Mouse (Mus musculus) midbrain, embryonic 14.5 days (tissue): ENCODE data around the gene 2410002F23Rik. TPM values are rescaled to one million over a fixed set of nuclear protein-coding genes. Genes with fewer than 3 reads are reported as not detected.

Experiments used
- ATAC-seq: fragments of 200-750 bp; cut with Nextera tagmentation; 2 replicates; pipeline ENCODE4 v1.8.0; 2017; ENCODE audit warnings: moderate number of reproducible peaks, moderate library complexity; ENCODE audit not compliant: low FRiP score, low TSS enrichment
- DNase-seq: peaks from one replicate; pipeline ENCODE4 v3.0.0-alpha.2; 2015
- H3K27ac ChIP-seq: fragments of 300-500 bp; sonication (generic); replicated peaks from 2 replicates; pipeline ENCODE4 v1.5.1; 2014; ENCODE audit warnings: mild to moderate bottlenecking, low read depth, low read length, moderate library complexity
- H3K27me3 ChIP-seq: fragments of 300-500 bp; sonication (generic); 2 replicates; pipeline ENCODE4 v1.6.1; 2014; ENCODE audit warnings: low read length, control low read depth, mixed read lengths; ENCODE audit not compliant: control insufficient read depth, insufficient read depth
- H3K36me3 ChIP-seq: fragments of 300-500 bp; sonication (generic); 2 replicates; pipeline ENCODE4 v1.6.1; 2014; ENCODE audit warnings: low read length, control low read depth; ENCODE audit not compliant: control insufficient read depth, insufficient read depth
- H3K4me1 ChIP-seq: fragments of 300-500 bp; sonication (generic); 2 replicates; pipeline ENCODE4 v1.6.1; 2014; ENCODE audit warnings: mild to moderate bottlenecking, antibody characterized with exemption, low read length, control low read depth; ENCODE audit not compliant: control insufficient read depth, insufficient read depth
- H3K4me2 ChIP-seq: fragments of 300-500 bp; sonication (generic); 2 replicates; pipeline ENCODE4 v1.6.1; 2014; ENCODE audit warnings: mild to moderate bottlenecking, low read length, moderate library complexity
- H3K4me3 ChIP-seq: fragments of 300-500 bp; sonication (generic); replicated peaks from 2 replicates; pipeline ENCODE4 v1.5.1; 2014; ENCODE audit warnings: low read depth, low read length
- H3K9ac ChIP-seq: fragments of 300-500 bp; sonication (generic); replicated peaks from 2 replicates; pipeline ENCODE4 v1.6.1; 2014; ENCODE audit warnings: mild to moderate bottlenecking, low read length, moderate library complexity
- H3K9me3 ChIP-seq: fragments of 300-500 bp; sonication (generic); 2 replicates; pipeline ENCODE4 v1.6.1; 2016; ENCODE audit warnings: low read length, control low read depth, mixed read lengths; ENCODE audit not compliant: control insufficient read depth
- WGBS: fragments of 180-500 bp; shearing (Covaris S2); extraction: QIAGEN DNeasy Blood & Tissue Kit; methylation state at CpG from one replicate; pipeline ENCODE4 v1.1.7; 2014; 5-methylcytosine and 5-hydroxymethylcytosine counted together
- polyA plus RNA-seq: library from polyadenylated mRNA; unstranded; fragments of >200 nt; fragmentation: Nextera tagmentation; extraction: Ambion mirVana; gene quantifications from 2 replicates; pipeline ENCODE4 v1.2.1, GENCODE M21; 2014

The 2410002F23Rik gene
- polyA plus RNA-seq, 1 experiment from 2014 or later, result 199 TPM

DNA sequence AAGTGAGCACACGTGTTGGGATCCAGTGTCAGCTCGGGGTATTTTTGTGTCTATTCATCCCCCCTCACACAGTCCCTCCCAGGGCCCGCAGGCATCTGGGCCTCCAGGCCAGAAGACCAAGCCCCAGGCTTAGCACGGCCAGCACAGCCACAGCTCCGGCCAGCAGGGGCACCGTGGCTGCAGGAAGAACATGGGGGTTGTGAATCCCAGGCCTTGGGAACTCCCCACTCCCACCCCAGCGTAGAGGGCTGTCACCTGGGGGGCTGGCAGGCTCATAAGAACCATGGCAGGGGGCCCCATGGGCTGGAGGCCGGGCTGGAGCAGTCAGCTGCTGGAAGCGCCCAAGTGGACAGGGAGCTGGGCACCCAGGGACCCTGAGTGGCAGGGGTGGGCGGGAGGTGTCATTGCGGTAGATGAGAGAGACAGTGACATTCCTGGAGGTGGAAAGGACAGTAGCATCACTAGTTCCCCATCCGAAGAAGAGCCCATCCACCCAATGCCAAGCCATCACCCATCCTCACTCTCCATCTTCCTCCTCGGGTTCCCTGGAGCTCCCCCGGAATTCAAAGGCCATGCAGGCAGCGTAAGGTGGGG is 6.6 kb downstream of the 2410002F23Rik start:
- no peaks in the 10 kb centered on the region for H3K27me3 ChIP-seq
- no peak overlapping the region for H3K27ac ChIP-seq
- no peak overlapping the region for H3K4me2 ChIP-seq
- 0 out of 2 replicates have a peak, but pooled peaks cover 3% of the 10 kb centered on the region for H3K4me1 ChIP-seq
- H3K9me3 ChIP-seq, result no peaks in the 10 kb centered on the region
- DNase-seq, result no peak
- H3K9ac ChIP-seq, result no peak overlapping the region
- H3K4me3 ChIP-seq, result no peak overlapping the region
- peaks cover 52% of the 10 kb centered on the region for H3K36me3 ChIP-seq
- no peak for ATAC-seq
- WGBS, result 71% methylated on average over 15 of the region's 15 CpGs

- DNase-seq (no peak), ATAC-seq (no peak)
- H3K4me3 ChIP-seq, result no peak overlapping the region
- peaks cover 38% of the 10 kb centered on the region for H3K36me3 ChIP-seq
- no peaks in the 10 kb centered on the region for H3K27me3 ChIP-seq
- no peaks in the 10 kb centered on the region for H3K4me1 ChIP-seq
- WGBS, result 88% methylated on average over 6 of the region's 6 CpGs
- H3K9ac ChIP-seq, result no peak overlapping the region
- H3K9me3 ChIP-seq, result no peaks in the 10 kb centered on the region
- no peak overlapping the region for H3K27ac ChIP-seq
- H3K4me2 ChIP-seq, result no peak overlapping the region
Observed at GRCm38 (mm10) chr7:44254930-44255329, 8.4 kb downstream of the 2410002F23Rik start.

DNA sequence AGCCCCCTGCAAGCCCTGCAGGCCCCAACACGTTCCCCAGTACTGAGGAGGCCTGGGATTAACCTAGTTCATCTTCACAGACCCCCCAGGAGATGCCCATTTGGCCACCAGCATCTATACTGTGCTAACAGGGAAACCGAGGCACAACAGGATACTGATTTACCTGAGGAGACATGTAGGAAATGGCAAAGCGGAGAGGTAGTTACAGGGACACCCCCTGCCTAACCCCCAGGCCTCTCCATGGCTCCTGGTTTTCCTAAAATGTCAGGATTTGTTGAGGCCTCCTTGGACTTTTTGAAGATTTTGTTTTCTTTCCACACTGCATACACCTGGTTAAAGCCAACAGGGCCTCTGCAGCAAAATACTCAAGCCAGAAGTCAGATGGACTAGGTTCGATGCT is 10.8 kb downstream of the 2410002F23Rik start, which contains the start of gene Acp4:
Gene Acp4 (minus strand): TSS at position 101 of the 400 bp plus-strand sequence.
- H3K4me3 ChIP-seq, result no peak within 1 kb of the TSS
- no peaks in the 10 kb centered on the region for H3K4me1 ChIP-seq
- 80% methylated on average over 4 of the region's 4 CpGs for WGBS

GRCm38 (mm10) chr7:44260410-44260809 is 13.9 kb downstream of the 2410002F23Rik start:
- Histone ChIP-seq H3K4me3 (no peak overlapping the region), H3K4me2 (no peak overlapping the region)
- no peak for DNase-seq

More for the DNA sequence above, 10.8 kb downstream of the 2410002F23Rik start, which contains the start of gene Acp4:
- H3K9me3 ChIP-seq, result no peaks in the 10 kb centered on the region
- H3K4me2 ChIP-seq, result no peak within 1 kb of the TSS
- DNase-seq (no peak), ATAC-seq (0 out of 2 replicates have a peak, but pooled peaks have one; percentile 18)
- peaks cover 18% of the 10 kb centered on the region for H3K36me3 ChIP-seq
- no peak within 1 kb of the TSS for H3K9ac ChIP-seq
- no peaks in the 10 kb centered on the region for H3K27me3 ChIP-seq
- H3K27ac ChIP-seq, result no peak within 1 kb of the TSS

DNA sequence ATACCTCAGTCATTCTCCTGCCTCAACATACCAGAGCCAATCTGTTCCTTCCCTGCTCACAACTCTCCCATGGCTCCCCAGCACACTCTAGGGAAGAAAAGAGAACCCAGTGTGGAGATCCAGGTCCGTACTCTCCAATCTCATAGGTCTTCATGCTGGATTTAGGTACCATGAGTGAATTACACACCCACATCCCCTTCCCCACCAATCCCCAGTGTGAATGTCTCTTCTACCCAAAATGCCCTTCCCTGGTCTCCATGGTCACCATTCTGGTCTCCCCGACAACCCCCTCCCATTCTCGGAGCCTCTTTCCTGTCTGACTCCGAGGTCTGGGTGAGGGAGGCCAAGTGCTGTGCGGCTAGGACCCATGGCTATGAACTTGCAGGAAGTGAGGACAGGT is 14.6 kb downstream of the 2410002F23Rik start, which contains the start of gene Gm15517:
Gene Gm15517 (plus strand): TSS at position 301 of the 400 bp plus-strand sequence.
- Histone ChIP-seq H3K27me3 (no peaks in the 10 kb centered on the region), H3K9me3 (no peaks in the 10 kb centered on the region), H3K27ac (no peak within 1 kb of the TSS), H3K36me3 (no peaks in the 10 kb centered on the region), H3K9ac (no peak within 1 kb of the TSS), H3K4me3 (no peak within 1 kb of the TSS), H3K4me1 (peaks cover 6% of the 10 kb centered on the region; the same call in 1 of the 2 replicates), H3K4me2 (no peak within 1 kb of the TSS)
- ATAC-seq (no peak), DNase-seq (no peak)
- WGBS, result 42% methylated on average over 5 of the region's 5 CpGs

More at GRCm38 (mm10) chr7:44260410-44260809, 13.9 kb downstream of the 2410002F23Rik start:
- Histone ChIP-seq H3K9ac (no peak overlapping the region), H3K4me1 (peaks cover 6% of the 10 kb centered on the region; the same call in 1 of the 2 replicates), H3K36me3 (no peaks in the 10 kb centered on the region), H3K27ac (no peak overlapping the region), H3K27me3 (no peaks in the 10 kb centered on the region), H3K9me3 (no peaks in the 10 kb centered on the region)
- no peak for ATAC-seq
- WGBS, result 68% methylated on average over 6 of the region's 6 CpGs

DNA sequence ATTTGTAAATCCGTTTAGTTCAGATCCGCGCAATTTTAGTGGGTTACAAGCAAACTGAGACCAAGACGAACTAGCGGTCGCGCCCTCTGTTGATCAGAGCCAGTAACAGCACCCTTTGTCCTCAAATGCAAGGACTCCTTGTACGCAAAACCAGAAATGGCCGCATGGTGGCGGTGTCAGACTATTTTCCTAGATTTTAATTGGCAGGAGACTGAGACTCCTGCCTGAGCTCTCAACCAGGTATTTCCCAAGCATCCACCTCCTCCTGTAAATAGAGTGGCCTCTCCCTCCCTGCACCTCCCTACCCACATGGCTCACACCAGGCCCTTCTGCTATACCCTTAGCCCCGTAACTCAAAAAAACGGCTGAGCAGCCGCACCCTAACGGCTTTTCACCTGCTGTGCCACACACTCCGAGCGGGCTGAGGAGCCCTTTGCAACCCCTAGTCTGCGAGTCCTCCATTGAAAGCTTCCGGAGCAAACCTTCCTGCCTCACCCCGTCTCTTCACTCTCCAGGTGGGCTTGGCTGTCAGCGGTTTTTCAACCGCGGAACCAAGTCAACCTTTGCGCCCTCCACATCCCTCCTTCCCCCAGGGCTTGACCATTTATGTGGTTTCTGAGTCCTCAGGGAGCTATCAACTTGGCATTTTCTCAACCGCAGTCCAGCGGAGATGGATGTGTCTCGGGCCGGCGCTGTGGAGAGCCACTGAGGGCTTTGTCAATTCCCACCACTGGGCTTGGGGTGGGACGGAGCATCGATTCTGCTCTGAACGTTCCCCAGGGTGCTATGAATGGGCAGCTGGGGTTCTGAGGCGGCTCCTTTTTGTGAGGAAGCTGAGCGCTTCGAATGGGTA is 16.5 kb downstream of the 2410002F23Rik start:
- peak overlapping the region; percentile 47 for H3K9ac ChIP-seq
- peaks cover 6% of the 10 kb centered on the region; the same call in 1 of the 2 replicates for H3K4me1 ChIP-seq
- H3K27ac ChIP-seq, result peak overlapping the region; percentile 37
- no peaks in the 10 kb centered on the region; the same call in 1 of the 2 replicates for H3K27me3 ChIP-seq
- H3K4me3 ChIP-seq, result peak overlapping the region; percentile 33
- H3K4me2 ChIP-seq, result peak overlapping the region; percentile 64
- H3K36me3 ChIP-seq, result no peaks in the 10 kb centered on the region
- WGBS, result 2% methylated on average over 34 of the region's 34 CpGs
- H3K9me3 ChIP-seq, result no peaks in the 10 kb centered on the region
- peak; percentile 83 for ATAC-seq
- DNase-seq, result peak; percentile 99

GRCm38 (mm10) chr7:44268117-44268516 is 21.6 kb downstream of the 2410002F23Rik start:
- ATAC-seq, result no peak
- Histone ChIP-seq H3K9me3 (no peaks in the 10 kb centered on the region), H3K27ac (no peak overlapping the region), H3K4me3 (no peak overlapping the region), H3K4me2 (no peak overlapping the region), H3K9ac (0 out of 2 replicates have a peak overlapping the region, but pooled peaks have one; percentile 4), H3K36me3 (no peaks in the 10 kb centered on the region), H3K4me1 (peaks cover 3% of the 10 kb centered on the region; the same call in 1 of the 2 replicates), H3K27me3 (no peaks in the 10 kb centered on the region; the same call in 1 of the 2 replicates)
- WGBS, result 83% methylated on average over 11 of the region's 11 CpGs
- DNase-seq, result no peak

DNA sequence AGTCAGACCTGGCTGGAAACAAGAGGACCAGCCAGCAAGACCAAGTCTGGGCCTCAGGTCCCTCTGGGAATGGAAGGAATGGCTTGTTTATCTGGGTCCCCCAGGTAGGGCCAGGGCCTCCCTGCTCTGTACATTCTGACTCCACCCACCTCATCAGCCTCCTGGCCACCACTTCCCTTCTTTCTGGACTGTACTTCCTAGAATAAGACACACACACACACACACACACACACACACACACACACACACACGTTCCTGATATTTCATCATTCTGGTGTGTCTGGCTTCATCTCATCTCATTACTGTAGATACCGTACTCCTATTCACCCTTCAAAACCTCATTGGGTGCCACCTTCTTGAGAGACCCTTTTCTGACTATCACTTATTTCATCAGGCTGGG is 22.9 kb downstream of the 2410002F23Rik start:
- Histone ChIP-seq H3K36me3 (no peaks in the 10 kb centered on the region), H3K27ac (no peak overlapping the region), H3K4me2 (no peak overlapping the region), H3K9ac (no peak overlapping the region), H3K9me3 (no peaks in the 10 kb centered on the region), H3K4me3 (no peak overlapping the region), H3K27me3 (no peaks in the 10 kb centered on the region; the same call in 1 of the 2 replicates), H3K4me1 (no peaks in the 10 kb centered on the region)
- WGBS, result 92% methylated on average over 2 of the region's 2 CpGs
- DNase-seq, result no peak
- no peak for ATAC-seq
